Mouse (Mus musculus) myocyte (in vitro differentiated cells): ENCODE data around the gene Slc17a9. TPM values are rescaled to one million over a fixed set of nuclear protein-coding genes. Genes with fewer than 3 reads are reported as not detected.

Source experiments
- H3K27me3 ChIP-seq: one replicate; pipeline ENCODE4 v1.6.1; 2011; ENCODE audit not compliant: control insufficient read depth, insufficient read depth, insufficient read length
- H3K36me3 ChIP-seq: one replicate; pipeline ENCODE4 v1.6.1; 2011; ENCODE audit not compliant: control insufficient read depth, insufficient read depth
- H3K4me2 ChIP-seq: one replicate; pipeline ENCODE4 v1.6.1; 2011; ENCODE audit warnings: low read depth, control low read depth
- H3K4me3 ChIP-seq: one replicate; pipeline ENCODE4 v1.5.1; 2011; ENCODE audit warnings: mild to moderate bottlenecking, control low read depth, moderate library complexity
- H3K79me2 ChIP-seq: one replicate; pipeline ENCODE4 v1.6.1; 2011; ENCODE audit not compliant: control insufficient read depth, insufficient read depth
- H3ac ChIP-seq: one replicate; pipeline ENCODE4 v1.6.1; 2011; ENCODE audit not compliant: control insufficient read depth, insufficient read length
- CEBPB ChIP-seq: IDR thresholded peaks from 2 replicates; pipeline ENCODE4 v1.6.1; 2011; ENCODE audit warnings: mild to moderate bottlenecking, moderate library complexity; ENCODE audit not compliant: poor library complexity, insufficient read depth, severe bottlenecking
- E2F4 ChIP-seq: IDR thresholded peaks from one replicate; pipeline ENCODE4 v1.6.1; 2011; ENCODE audit warnings: mild to moderate bottlenecking, control low read depth, moderate library complexity; ENCODE audit not compliant: insufficient read depth
- MAX ChIP-seq: IDR thresholded peaks from one replicate; pipeline ENCODE4 v1.6.1; 2011; ENCODE audit warnings: low read depth, mild to moderate bottlenecking, control low read depth
- MYOD1 ChIP-seq, 3 experiments: IDR thresholded peaks; one replicate each; pipeline ENCODE4 v1.6.1; 2011; ENCODE audit warnings: control low read depth in 2 of 3, low read depth in 2 of 3, mild to moderate bottlenecking in 2 of 3, moderate library complexity in 1 of 3; ENCODE audit not compliant: insufficient read length in 2 of 3, control insufficient read depth in 1 of 3
- MYOG ChIP-seq, 3 experiments: IDR thresholded peaks; one replicate each; pipeline ENCODE4 v1.6.1; 2011; ENCODE audit warnings: control low read depth in 2 of 3, low read depth in 2 of 3, mild to moderate bottlenecking in 2 of 3; ENCODE audit not compliant: insufficient read length in 2 of 3, control insufficient read depth in 1 of 3, insufficient read depth in 1 of 3
- POLR2A ChIP-seq: IDR thresholded peaks from one replicate; pipeline ENCODE4 v1.6.1; 2011; ENCODE audit warnings: low read depth, mild to moderate bottlenecking, control low read depth, moderate library complexity; ENCODE audit not compliant: insufficient read length
- POLR2AphosphoS2 ChIP-seq: IDR thresholded peaks from one replicate; pipeline ENCODE4 v1.6.1; 2011; ENCODE audit warnings: low read depth, control low read depth; ENCODE audit not compliant: insufficient read length
- REST ChIP-seq: IDR thresholded peaks from one replicate; pipeline ENCODE4 v1.6.1; 2011; ENCODE audit warnings: mild to moderate bottlenecking, control low read depth, moderate library complexity; ENCODE audit not compliant: insufficient read depth, insufficient read length
- SRF ChIP-seq: IDR thresholded peaks from one replicate; pipeline ENCODE4 v1.6.1; 2011; ENCODE audit warnings: low read depth; ENCODE audit not compliant: control insufficient read depth, insufficient read length
- TCF12 ChIP-seq: IDR thresholded peaks from one replicate; pipeline ENCODE4 v1.6.1; 2011; ENCODE audit warnings: mild to moderate bottlenecking, control low read depth; ENCODE audit not compliant: poor library complexity, insufficient read depth, severe bottlenecking
- TCF3 ChIP-seq: IDR thresholded peaks from one replicate; pipeline ENCODE4 v1.6.1; 2011; ENCODE audit warnings: low read depth, control low read depth; ENCODE audit not compliant: insufficient read length
- USF1 ChIP-seq: IDR thresholded peaks from one replicate; pipeline ENCODE4 v1.6.1; 2011; ENCODE audit warnings: low read depth, mild to moderate bottlenecking, control low read depth, moderate library complexity
- polyA plus RNA-seq: library from polyadenylated mRNA; unstranded; fragments of >200 nt; fragmentation: generic; extraction: Trizol; gene quantifications from one replicate; pipeline ENCODE4 v1.2.1, GENCODE M21; 2012; ENCODE audit warnings: missing spikeins

Slc17a9 gene
- polyA plus RNA-seq, 1 experiment, result 0.22 TPM

DNA sequence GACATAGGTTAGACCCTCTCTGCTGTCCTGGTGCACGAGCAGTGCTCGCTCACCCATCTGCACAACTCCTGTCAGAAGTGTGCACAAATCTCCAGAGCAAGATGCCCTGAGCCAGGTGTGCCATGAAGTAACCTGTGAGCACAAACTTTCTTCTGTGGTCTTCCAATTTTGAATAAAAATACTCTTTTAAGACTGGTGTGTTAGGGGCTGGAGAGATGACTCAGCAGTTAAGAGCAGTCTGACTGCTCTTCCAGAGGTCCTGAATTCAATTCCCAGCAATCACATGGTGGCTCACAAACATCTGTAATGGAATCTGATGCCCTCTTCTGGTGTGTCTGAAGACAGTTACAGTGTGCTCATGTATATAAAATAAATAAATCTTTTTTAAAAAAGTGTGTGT, 18.3 kb downstream of the Slc17a9 start:
- peaks cover 22% of the 10 kb centered on the region for H3K27me3 ChIP-seq
- no peaks in the 10 kb centered on the region for H3K36me3 ChIP-seq
- H3K4me2 ChIP-seq, result no peak overlapping the region
- H3K4me3 ChIP-seq, result no peak overlapping the region
- H3K79me2 ChIP-seq, result no peaks in the 10 kb centered on the region
- TF ChIP-seq MAX (no peak), USF1 (no peak), TCF3 (no peak), REST (no peak), TCF12 (no peak), CEBPB (no peak), POLR2A (no peak), MYOG (IDR thresholded peaks at IDR 0.05; ENCODE audit: control insufficient read depth in 1 of 3, insufficient read depth in 1 of 3, insufficient read length in 2 of 3, low read depth in 2 of 3) (no peak), MYOD1 (IDR thresholded peaks at IDR 0.05; ENCODE audit: control insufficient read depth in 1 of 3, insufficient read length in 2 of 3, low read depth in 2 of 3) (no peak), E2F4 (no peak), SRF (no peak), POLR2AphosphoS2 (no peak)
- H3ac ChIP-seq, result no peak overlapping the region

DNA sequence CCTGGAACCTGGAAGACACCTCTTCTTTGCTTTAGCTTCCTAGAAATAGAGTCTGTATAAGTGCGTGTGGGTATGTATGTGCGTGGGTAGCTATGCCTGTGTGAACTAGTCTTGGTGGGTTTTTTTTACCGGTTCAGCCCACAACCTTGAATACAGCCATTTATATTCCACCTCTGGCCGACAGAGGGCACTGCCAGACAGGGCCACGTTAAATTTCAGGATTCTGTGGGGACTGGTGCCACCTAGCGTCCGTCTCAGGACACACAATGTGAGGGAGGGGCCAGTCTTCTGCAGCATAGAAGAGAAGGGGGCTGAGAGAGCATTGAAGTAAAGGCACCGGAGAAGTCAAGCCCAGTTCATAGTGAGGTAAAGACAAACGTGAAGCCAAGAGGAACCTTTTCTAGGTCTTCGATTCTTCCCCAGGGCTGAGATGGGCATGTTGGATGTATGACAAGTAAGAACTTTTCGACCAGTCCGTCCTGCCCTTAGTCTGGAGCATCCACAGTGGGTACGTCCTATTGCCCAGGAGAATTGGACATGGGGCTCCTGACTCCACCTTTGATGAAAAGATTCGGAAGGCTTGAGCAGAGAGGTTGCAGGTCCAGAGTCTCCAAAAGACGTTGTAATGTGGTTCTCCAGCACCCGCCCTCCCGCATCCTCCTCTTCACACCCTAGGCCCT, 20.3 kb downstream of the Slc17a9 start:
- Histone ChIP-seq H3ac (no peak overlapping the region), H3K79me2 (no peaks in the 10 kb centered on the region), H3K4me3 (no peak overlapping the region), H3K36me3 (no peaks in the 10 kb centered on the region), H3K27me3 (peaks cover 11% of the 10 kb centered on the region), H3K4me2 (no peak overlapping the region)
- no peak for TF ChIP-seq REST
- TF ChIP-seq CEBPB, result no peak
- no peak for TF ChIP-seq MYOG (IDR thresholded peaks at IDR 0.05; ENCODE audit: control insufficient read depth in 1 of 3, insufficient read depth in 1 of 3, insufficient read length in 2 of 3, low read depth in 2 of 3)
- no peak for TF ChIP-seq TCF3
- no peak for TF ChIP-seq E2F4
- TF ChIP-seq USF1, result no peak
- TF ChIP-seq MAX, result no peak
- no peak for TF ChIP-seq SRF
- no peak for TF ChIP-seq MYOD1 (IDR thresholded peaks at IDR 0.05; ENCODE audit: control insufficient read depth in 1 of 3, insufficient read length in 2 of 3, low read depth in 2 of 3)
- TF ChIP-seq TCF12, result no peak

DNA sequence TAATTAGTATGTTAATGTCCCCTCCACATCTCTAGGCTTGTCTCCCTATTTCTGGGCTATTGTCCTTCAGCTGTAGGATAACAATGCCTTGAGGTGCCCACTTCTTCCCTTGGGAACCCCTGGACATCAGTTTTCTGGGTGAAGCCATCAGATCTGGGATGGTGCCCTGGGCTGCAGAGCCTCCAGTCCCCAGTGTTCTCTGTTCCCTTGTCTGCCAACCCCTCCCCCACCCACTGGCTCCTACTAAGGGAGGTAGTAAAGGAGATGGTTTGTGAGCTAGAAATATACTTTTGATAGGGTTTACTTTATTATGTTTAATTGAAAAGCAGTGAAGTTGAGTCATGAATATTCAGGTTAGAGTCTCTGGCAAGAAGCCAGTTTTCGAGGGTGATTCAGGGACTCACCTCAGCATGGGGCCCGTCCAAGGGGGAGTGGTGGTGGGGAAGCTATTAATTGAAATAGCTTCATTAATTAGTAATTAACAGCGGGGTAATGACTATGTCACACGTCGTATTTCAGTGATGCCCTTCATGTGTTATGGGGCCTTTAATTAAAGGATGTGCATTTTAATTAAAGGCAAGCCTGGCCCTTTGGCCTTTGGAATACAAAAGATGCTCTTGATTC, 21.6 kb downstream of the Slc17a9 start:
- TF ChIP-seq TCF3, result no peak

DNA sequence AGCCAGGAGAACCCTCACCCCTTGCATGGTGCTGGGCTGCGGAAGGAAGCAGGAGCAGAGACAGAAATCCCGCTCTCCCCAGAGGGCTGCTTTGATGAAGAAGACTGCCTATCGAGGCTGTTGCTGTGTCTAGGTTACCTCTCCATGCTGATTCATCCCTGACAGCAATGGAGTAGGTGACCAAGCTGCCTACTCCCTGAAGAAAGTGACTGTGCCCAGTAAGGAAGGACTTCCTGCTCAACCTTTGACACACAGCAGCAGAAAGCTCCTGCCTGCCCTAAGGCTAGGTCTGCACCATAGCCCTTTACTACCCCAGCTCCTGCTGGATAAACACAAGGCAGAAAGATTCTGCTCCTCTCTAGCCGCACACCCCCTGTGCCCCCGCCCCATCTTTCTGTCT, 23.8 kb downstream of the Slc17a9 start:
- TF ChIP-seq MAX, result no peak
- TF ChIP-seq USF1, result no peak
- no peak for TF ChIP-seq MYOG (IDR thresholded peaks at IDR 0.05; ENCODE audit: control insufficient read depth in 1 of 3, insufficient read depth in 1 of 3, insufficient read length in 2 of 3, low read depth in 2 of 3)
- TF ChIP-seq CEBPB, result no peak
- TF ChIP-seq POLR2AphosphoS2, result no peak
- no peak for TF ChIP-seq MYOD1 (IDR thresholded peaks at IDR 0.05; ENCODE audit: control insufficient read depth in 1 of 3, insufficient read length in 2 of 3, low read depth in 2 of 3)
- no peak for TF ChIP-seq POLR2A
- TF ChIP-seq TCF3, result no peak
- no peak for TF ChIP-seq TCF12
- no peak for TF ChIP-seq REST
- no peak for TF ChIP-seq E2F4
- TF ChIP-seq SRF, result no peak
- no peak overlapping the region for H3K4me3 ChIP-seq
- no peaks in the 10 kb centered on the region for H3K79me2 ChIP-seq
- H3K4me2 ChIP-seq, result no peak overlapping the region
- no peak overlapping the region for H3ac ChIP-seq
- no peaks in the 10 kb centered on the region for H3K27me3 ChIP-seq
- H3K36me3 ChIP-seq, result no peaks in the 10 kb centered on the region

More for the DNA sequence above, 21.6 kb downstream of the Slc17a9 start:
- Histone ChIP-seq H3K79me2 (no peaks in the 10 kb centered on the region), H3K4me2 (no peak overlapping the region), H3ac (no peak overlapping the region), H3K27me3 (no peaks in the 10 kb centered on the region), H3K36me3 (no peaks in the 10 kb centered on the region), H3K4me3 (no peak overlapping the region)
